Mouse (Mus musculus) retina, embryonic 14.5 days (tissue): ENCODE results near the gene Cdk16.
"Not testable (repeated sequence)": the region's sequence is repeated elsewhere in the genome, so short reads cannot be mapped to it uniquely, and the experiment has no call there.

Source experiments
- DNase-seq: peaks from one replicate; pipeline ENCODE4 v3.0.0-alpha.2; 2015; ENCODE audit warnings: low spot score

Cdk16 gene

DNA sequence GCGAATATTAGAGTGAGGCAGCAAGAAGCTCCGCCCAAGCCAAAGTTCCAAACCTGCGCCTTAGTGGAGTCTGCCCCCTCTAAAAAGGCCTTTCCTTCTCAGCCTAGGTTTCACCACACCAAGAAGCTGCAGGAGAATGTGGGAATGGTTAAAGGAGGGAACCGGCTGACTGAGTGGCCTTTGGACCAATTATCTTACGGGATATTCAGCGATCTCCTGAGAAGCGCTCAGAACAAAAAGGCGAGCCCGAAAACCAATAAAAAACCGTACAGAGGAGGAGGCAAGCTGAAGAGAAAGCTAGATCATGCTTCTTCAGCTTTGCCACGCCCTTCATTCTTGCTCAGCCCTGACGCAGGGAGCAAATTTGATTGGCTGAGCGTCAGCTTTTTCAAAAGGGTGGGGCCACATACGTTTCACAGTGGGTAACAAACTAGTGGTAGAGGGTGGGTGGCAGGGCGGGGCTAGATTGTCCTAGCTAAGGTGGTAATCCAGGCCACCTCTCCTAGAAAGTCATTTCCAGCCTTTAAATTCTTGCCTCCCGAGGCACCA lies at the start of gene Cdk16:
TSS of gene Cdk16 (plus strand) at position 436 of the 549 bp plus-strand sequence.
- peak; percentile 85 for DNase-seq

- no peak for DNase-seq
These were observed 49.6 kb upstream of the Cdk16 start for GRCm38 (mm10) chrX:20638141-20638540.

- DNase-seq = no peak
These were observed 43.0 kb upstream of the Cdk16 start for GRCm38 (mm10) chrX:20644780-20645179.

DNA sequence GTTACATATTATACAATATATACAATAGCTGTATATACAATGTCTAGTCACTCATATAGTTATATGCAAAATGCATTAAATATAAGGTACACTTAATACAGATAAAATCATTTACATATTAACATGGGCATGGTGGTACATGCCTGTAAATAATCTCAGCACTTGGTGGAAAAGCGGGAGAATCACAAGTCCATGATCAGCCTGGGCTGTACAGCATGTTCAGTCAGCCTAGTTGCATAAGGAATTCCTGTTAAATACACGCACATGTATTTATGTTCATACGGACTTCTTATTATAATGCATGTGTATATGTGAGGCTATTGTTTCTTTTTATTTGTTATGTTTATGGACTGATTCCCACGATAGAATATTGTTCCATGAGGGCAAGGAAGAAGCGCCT lies 30.2 kb upstream of the Cdk16 start:
- no peak for DNase-seq

GRCm38 (mm10) chrX:20658026-20658652 lies 29.6 kb upstream of the Cdk16 start, which contains the start of gene Uba1:
Uba1 (plus strand) TSS chrX:20658326.
- DNase-seq = peak; percentile 88

- DNase-seq = peak; percentile 18
These were observed 28.8 kb upstream of the Cdk16 start for GRCm38 (mm10) chrX:20658891-20659406.

DNA sequence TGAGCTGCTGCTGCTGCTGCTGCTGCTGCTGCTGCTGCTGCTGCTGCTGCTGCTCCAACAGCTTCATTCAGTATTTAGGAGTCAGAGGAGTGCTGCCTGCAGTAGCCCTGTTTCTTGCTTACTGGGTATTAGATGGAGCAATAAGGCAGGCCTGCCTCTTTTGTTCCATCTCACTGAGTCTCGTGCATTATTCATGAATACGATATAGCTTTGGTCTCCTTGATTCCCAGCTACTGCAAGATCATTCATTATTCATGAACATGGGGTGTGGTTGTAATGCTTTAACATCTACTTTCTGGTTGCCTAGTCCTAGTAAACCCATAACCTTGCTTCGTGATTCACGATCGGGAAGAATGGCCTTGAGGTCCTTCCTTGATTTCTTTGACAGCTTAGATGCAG lies 25.4 kb upstream of the Cdk16 start:
- no peak for DNase-seq

DNA sequence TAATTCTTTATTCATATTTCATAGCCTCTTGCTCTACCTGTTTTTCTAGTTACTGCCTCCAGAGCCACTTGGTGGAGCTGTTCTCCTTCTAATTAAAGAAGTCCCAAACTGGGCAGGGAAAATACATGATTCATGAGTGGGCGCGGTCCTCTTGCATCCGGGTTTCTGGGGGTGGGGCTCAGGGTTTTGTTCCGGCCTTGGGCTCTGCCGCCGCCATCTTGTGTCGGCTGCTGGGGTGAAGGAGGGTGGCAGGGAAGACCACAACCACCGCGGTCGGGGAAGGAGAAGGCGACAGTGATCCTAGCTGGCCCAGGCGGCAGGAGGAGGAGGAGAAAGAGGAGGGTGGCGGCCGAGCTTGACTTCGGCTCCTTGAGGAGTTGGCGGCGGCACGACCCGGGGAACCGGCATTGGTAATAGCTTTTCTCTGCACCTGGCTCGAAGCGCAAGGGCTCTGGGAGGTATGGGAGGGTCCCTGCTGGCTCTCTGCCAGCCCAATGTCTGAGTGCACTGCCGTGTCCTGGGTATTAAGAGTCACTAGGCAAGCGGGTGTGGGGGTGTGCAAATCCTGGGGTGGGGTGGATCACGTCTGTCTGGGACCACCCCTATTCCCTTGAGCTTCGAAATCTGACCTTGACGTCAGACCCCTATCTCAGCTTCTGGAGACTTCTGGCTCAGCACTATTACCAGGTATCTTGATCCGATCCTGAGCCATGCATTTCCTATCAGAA lies 24.9 kb upstream of the Cdk16 start:
- peak; percentile 89 for DNase-seq

GRCm38 (mm10) chrX:20663444-20663790 lies 24.3 kb upstream of the Cdk16 start:
- peak; percentile 9 for DNase-seq

DNA sequence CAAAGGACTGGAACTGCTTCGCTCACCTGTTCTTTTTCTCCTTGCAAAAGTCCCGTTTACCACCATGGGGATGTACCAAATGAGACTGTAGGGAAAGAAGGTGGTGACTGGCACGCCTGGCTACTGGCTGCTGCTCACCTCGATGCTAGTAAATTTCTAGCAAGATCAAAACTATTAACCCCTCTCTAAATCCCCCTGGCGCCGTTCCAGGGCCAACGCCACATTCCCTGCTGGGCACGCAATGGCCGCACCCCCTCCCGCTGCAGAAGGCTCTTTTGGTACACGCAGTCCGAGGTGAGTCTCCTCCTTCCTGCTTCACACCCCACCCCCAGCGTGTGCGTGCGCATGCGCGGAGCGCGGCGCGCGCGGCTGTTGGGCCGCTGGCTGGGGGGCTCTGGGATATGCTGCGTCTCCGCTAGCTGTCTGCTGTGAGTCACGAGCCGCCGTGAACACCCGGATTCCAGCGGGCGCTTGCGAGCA lies 354 bp downstream of the Cdk16 start:
- DNase-seq = peak; percentile 82

GRCm38 (mm10) chrX:20688615-20689014 lies 861 bp downstream of the Cdk16 start:
- DNase-seq = peak; percentile 75

DNA sequence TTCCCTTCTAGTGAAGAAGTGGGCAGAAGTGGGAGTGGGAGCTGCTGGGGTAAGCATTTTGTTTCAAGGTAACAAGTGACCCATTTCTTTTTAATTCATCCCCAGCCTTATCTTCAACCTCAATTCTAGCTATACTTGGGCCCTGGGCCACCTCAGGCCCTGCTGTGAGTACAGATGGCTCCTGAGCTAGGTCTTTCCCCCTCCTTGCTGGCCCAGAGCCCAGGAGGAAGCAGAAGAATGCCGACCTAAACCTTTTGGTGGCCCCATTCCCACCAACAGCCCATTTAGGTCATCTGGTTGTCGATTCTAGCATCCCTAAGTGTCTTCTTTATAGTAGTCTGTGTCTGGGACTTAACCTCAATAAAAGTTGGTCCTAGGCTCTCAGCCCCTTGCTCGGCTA lies 3.8 kb downstream of the Cdk16 start:
- DNase-seq = no peak

- DNase-seq = no peak
These were observed 4.9 kb downstream of the Cdk16 start for GRCm38 (mm10) chrX:20692616-20693015.

DNA sequence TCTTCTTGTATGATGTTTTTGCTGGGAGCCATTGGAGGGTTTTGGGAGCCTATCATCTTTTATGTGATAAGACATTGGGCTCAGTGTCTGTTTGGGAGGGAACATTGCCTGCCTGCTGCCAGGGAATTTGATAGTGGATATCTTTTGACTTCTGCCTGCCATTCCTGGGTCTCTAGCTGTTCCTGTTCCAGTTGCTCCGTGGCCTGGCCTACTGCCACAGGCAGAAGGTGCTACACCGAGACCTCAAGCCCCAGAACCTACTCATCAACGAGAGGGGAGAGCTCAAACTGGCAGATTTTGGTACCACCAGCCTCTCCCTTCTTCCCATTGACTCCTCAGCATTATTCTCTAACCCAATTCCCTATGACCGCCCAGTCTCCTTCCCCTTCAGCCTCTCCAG lies 8.1 kb downstream of the Cdk16 start:
- no peak for DNase-seq

GRCm38 (mm10) chrX:20703741-20704290 lies 16.1 kb downstream of the Cdk16 start, which contains the start of gene Usp11:
Usp11 (plus strand) TSS chrX:20703906.
- DNase-seq = peak; percentile 66

GRCm38 (mm10) chrX:20704295-20705082 lies 16.7 kb downstream of the Cdk16 start:
- peak; percentile 76 for DNase-seq

DNA sequence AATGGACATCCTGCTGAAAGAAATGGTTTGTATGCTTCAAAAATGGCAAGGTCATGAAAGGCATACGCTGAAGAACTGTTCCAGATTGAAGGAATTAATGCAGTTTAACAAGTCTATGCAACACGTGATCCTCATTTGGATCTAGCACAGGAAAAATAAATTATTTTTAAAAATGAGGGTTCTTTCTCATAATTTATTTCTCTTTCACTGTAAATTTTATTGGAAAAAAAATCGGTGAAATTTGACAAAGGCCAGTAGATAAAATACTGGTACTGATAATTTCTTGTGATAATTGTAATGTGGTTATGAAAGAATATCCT lies 17.3 kb downstream of the Cdk16 start:
- no peak for DNase-seq

DNA sequence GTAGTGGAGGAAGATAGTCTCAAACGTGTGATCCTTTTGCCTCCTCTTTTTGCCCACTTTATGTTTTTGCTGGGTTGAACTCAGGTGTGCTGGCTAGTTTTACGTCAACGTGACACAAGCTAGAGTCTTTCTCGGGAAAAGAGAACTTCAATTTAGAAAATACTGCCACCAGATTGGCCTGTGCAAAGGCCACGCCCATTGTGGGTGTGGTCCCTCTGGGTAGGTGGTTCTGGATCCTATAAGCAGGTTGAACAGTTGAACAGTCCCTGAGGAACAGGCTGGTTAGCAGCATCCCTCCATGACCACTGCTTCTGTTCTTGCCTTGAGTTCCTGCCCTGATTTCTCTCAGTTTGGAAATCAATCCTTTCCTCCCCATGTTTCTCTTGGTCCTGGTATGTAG lies 40.9 kb downstream of the Cdk16 start:
- no peak for DNase-seq

DNA sequence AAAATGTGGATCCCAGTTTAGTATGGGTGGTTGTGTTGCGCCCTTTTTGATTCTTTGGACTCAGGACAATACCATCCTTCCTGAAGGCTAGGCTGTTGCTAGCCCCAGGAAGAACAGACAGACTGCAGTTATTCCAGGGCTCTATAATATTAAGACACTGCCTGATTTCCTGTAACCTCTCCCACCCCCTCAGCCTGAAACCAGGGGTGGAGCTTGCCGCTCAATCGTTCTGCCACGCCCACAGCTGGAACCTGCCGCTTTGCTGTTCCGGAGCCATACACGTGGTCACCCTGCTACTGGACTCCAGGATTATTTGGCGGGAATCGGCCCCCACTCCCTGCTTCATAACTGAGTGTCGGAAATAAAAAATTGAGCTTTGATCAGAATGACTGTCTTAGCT lies 42.3 kb downstream of the Cdk16 start:
- not testable (repeated sequence) for DNase-seq

DNA sequence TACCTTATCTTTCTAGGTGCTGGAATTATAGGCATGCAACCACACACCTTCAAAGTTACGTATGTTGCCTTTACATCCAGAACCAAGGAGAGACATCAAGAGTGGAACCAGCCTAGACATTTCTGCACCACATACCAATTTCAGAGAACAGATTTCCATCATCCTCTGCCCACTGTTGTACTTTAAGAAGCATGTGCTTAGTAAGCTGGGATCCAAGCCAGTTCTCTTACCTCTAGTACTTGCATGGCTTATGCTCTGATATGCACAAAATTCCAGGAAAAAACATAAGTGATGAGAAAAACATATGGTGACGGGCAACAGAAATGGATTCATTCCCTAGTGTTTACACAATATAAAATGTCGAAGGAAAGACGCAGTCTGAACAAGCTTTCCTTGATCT lies 48.7 kb downstream of the Cdk16 start:
- no peak for DNase-seq

DNA sequence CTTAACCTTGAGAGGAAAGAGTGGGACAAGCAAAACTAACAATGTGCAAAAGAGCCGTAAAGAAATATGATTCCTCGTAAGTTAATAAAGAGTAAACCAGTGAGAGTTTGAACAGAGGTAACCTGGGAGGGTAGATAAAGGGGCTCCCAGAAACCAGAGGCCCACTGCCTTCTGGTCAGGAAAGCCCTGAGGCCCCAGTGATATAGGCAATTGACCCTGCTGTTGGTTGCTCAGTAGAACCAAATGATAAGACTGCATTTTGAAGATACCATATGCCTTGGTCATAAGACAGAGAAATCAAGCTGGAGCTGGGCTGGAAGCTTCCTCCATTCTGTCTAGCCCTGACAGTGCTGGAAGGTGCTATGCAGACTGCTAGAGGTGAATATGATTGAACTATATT lies 61.1 kb downstream of the Cdk16 start:
- DNase-seq = no peak
